Mouse (Mus musculus) liver, embryonic 14.5 days (tissue): ENCODE results near the gene Ttll3.

ENCODE experiments used
- CTCF ChIP-seq: IDR thresholded peaks from 2 replicates; pipeline ENCODE4 v1.5.1; 2016; ENCODE audit warnings: antibody characterized with exemption, low read depth, control low read depth
- EP300 ChIP-seq: IDR thresholded peaks from 2 replicates; pipeline ENCODE4 v1.6.1; 2016; ENCODE audit warnings: antibody characterized with exemption, low read depth

DNA sequence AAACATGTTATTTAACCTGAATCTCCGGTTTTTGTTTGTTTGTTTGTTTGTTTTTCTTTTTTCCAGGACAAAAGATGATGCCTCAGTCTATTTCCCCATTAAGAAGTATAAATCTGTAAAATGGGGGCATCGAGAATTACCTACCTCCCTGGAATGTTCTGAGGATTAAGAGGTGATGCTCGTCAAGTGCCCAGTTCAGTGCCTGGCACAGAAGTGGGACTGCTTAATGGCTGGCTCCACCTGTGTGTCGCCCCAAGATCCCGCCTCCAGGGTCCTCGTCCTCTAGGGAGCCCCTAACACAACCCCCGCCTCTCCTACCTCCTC is 11.9 kb upstream of the Ttll3 start:
- TF ChIP-seq EP300 (no peak), CTCF (no peak)
